18 mouse cellular contexts compared by ENCODE assay signal in genomic region chr10:62282782-62283181, GRCm38 (mm10). TPM values are rescaled to one million over a fixed set of nuclear protein-coding genes. Genes with fewer than 3 reads are reported as not detected.
A peak's percentile ranks its signal among the peaks of the same experiment; 100 is the strongest.
DNase-seq lines count a peak whose midpoint lies in the region; ATAC-seq lines count a peak whose summit lies in the region.
"Had no signal": no experiment of that assay in that cellular context is flagged by ENCODE, and none has a peak within 500 bp of the region (broad histone marks: within the 10 kb centered on the region; RNA-seq: fewer than 3 reads in every experiment).

No protein-coding gene starts in this region.

- H3K9ac ChIP-seq in heart, embryonic 13.5 days = no peak overlapping the region

- 0 out of 2 replicates have a peak, but pooled peaks have one; percentile 32 for ATAC-seq in heart, embryonic 13.5 days (ENCODE audit: extremely low read depth, insufficient number of reproducible peaks, low FRiP score, low TSS enrichment)
- ATAC-seq in erythroblast, adult 5-6 weeks (replicated peaks; ENCODE audit: low FRiP score, poor library complexity, severe bottlenecking) = 0 out of 2 replicates have a peak, but pooled peaks have one; percentile 23
- ATAC-seq: hindbrain, postnatal 0 days had no signal

- no peak overlapping the region for H3K4me2 ChIP-seq in heart, embryonic 13.5 days

- H3K4me1 ChIP-seq in heart, embryonic 13.5 days = peaks cover 6% of the 10 kb centered on the region

- peaks cover 91% of the 10 kb centered on the region for H3K36me3 ChIP-seq in heart, embryonic 13.5 days

- H3K4me3 ChIP-seq in heart, embryonic 13.5 days = no peak overlapping the region

- H3K9me3 ChIP-seq in heart, embryonic 13.5 days = no peaks in the 10 kb centered on the region

- no peaks in the 10 kb centered on the region for H3K27me3 ChIP-seq in heart, embryonic 13.5 days (replicated peaks)

- no peak overlapping the region for H3K27ac ChIP-seq in heart, embryonic 13.5 days (replicated peaks)
- H3K27ac ChIP-seq: hindbrain, postnatal 0 days had no signal

- 42% methylated on average over 9 of the region's 9 CpGs for WGBS in heart, embryonic 13.5 days

- DNase-seq in heart, adult 9 months (ENCODE audit: low spot score in 2 of 2) = no peak
- peak; percentile 46 for DNase-seq in urinary bladder, adult 2 months (ENCODE audit: low spot score)
- DNase-seq in urinary bladder, postnatal 4 days (ENCODE audit: low spot score in 2 of 2) = no peak
- no peak for DNase-seq in spleen, postnatal 10 days (ENCODE audit: low spot score in 2 of 2)
- no peak for DNase-seq in ovary, postnatal 14 days (ENCODE audit: low spot score)
- DNase-seq in embryo, embryonic 10.5 days (ENCODE audit: low spot score) = no peak
- DNase-seq: cerebellum, adult 8-10 months; midbrain, embryonic 14.5 days; thymus, adult 2 months had no signal

RNA-seq across cellular contexts. Expression of gene Tacr2, which starts 30.5 kb away (rescaled TPM):
- polyA plus RNA-seq in heart, embryonic 13.5 days (2015; fragmentation: Nextera tagmentation; extraction: Ambion mirVana) = 0.08 TPM in 1 of 2 replicates, not detected in the other
- polyA plus RNA-seq in urinary bladder, adult 2 months (2012; rRNA removed) = 4.2 and 10.7 TPM in 2 replicates
- not detected in 2 replicates for total RNA-seq in erythroblast, adult 5-6 weeks (2015; ENCODE audit: low replicate concordance)
- not detected in 2 replicates for total RNA-seq in erythroblast, adult 5-6 weeks (2017; ENCODE audit: low replicate concordance)
- total RNA-seq: gastrocnemius, adult 8-10 months; hindbrain, postnatal 0 days had no signal
- polyA plus RNA-seq: brain, embryonic 14.5 days; heart, embryonic 14.5 days; kidney, embryonic 14.5 days; limb, embryonic 14.5 days; midbrain, embryonic 14.5 days; neural tube, embryonic 11.5 days had no signal

RNA-seq across cellular contexts. Expression of gene Tspan15, which starts 51.7 kb away (rescaled TPM):
- polyA plus RNA-seq in heart, embryonic 13.5 days (2015; fragmentation: Nextera tagmentation; extraction: Ambion mirVana) = 5.7 and 7.0 TPM in 2 replicates
- 37.2 and 41.5 TPM in 2 replicates for polyA plus RNA-seq in urinary bladder, adult 2 months (2012; rRNA removed)
- 0.21 and 11.1 TPM in 2 replicates for total RNA-seq in erythroblast, adult 5-6 weeks (2015; ENCODE audit: low replicate concordance)
- 1.6 TPM in 1 of 2 replicates, not detected in the other for total RNA-seq in erythroblast, adult 5-6 weeks (2017; ENCODE audit: low replicate concordance)
